Mouse (Mus musculus) bone marrow macrophage, adult 2 months (primary cell): ENCODE measurements around the gene Rcan2.

Experiments
- CTCF ChIP-seq: IDR thresholded peaks from 2 replicates; pipeline ENCODE4 v1.5.1; 2012; ENCODE audit warnings: low read depth, mild to moderate bottlenecking, low read length, moderate library complexity
- POLR2A ChIP-seq: IDR thresholded peaks from 2 replicates; pipeline ENCODE4 v1.6.1; 2012; ENCODE audit warnings: mild to moderate bottlenecking, low read depth, low read length, borderline replicate concordance

- TF ChIP-seq CTCF (no peak), POLR2A (no peak)
These were observed 206.3 kb downstream of the Rcan2 start for GRCm38 (mm10) chr17:44007411-44007810.
